In the genomic region with DNA sequence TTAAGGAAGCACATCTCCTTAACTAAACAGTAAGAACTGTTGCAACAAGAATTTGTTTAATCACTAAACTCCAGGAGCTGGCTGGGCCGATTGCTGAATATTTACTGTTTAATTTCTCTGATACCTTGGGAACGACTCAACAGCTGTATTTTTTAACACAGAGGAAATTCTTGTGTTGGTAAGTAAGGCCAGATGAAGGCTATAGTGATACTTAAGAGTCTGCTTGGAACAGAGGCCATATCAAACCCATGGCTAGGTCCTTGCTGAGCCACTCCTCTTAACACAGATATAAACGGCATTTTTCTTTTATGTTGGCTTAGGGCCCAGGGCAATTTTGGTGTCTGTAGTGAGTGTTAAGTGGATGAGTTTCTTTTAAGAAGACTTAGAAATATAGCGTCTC, we compare ENCODE assay signal across 22 mouse cellular contexts. TPM values are rescaled to one million over a fixed set of nuclear protein-coding genes. Genes with fewer than 3 reads are reported as not detected.
DNase-seq lines count a peak whose midpoint lies in the region; ATAC-seq lines count a peak whose summit lies in the region.
"Had no signal": no experiment of that assay in that cellular context is flagged by ENCODE, and none has a peak within 500 bp of the region (broad histone marks: within the 10 kb centered on the region; RNA-seq: fewer than 3 reads in every experiment).

No protein-coding gene starts in this region.

- H3K9me3 ChIP-seq in limb, embryonic 13.5 days, result no peaks in the 10 kb centered on the region
- no peaks in the 10 kb centered on the region for H3K9me3 ChIP-seq in limb, embryonic 10.5 days (replicated peaks)
- H3K9me3 ChIP-seq in lung, embryonic 16.5 days (ENCODE audit: control insufficient read depth, low read length), result no peaks in the 10 kb centered on the region
- H3K9me3 ChIP-seq: embryonic facial prominence, embryonic 13.5 days; forebrain, embryonic 10.5 days; heart, embryonic 12.5 days; hindbrain, embryonic 12.5 days had no signal

- no peak overlapping the region for H3K4me3 ChIP-seq in limb, embryonic 13.5 days
- no peak overlapping the region for H3K4me3 ChIP-seq in limb, embryonic 10.5 days
- H3K4me3 ChIP-seq in lung, embryonic 16.5 days (ENCODE audit: low read length), result no peak overlapping the region
- H3K4me3 ChIP-seq: embryonic facial prominence, embryonic 13.5 days; erythroblast, embryonic 14.5 days; forebrain, embryonic 10.5 days; gastrocnemius, adult 2 months; heart, embryonic 12.5 days; hindbrain, embryonic 12.5 days had no signal

- peaks cover 41% of the 10 kb centered on the region for H3K4me1 ChIP-seq in limb, embryonic 13.5 days
- H3K4me1 ChIP-seq in limb, embryonic 10.5 days, result peaks cover 23% of the 10 kb centered on the region
- H3K4me1 ChIP-seq in lung, embryonic 16.5 days (replicated peaks; ENCODE audit: control insufficient read depth, insufficient read depth, low read length), result peaks cover 2% of the 10 kb centered on the region
- H3K4me1 ChIP-seq: heart, embryonic 12.5 days had no signal

- no peaks in the 10 kb centered on the region for H3K36me3 ChIP-seq in limb, embryonic 13.5 days
- H3K36me3 ChIP-seq in limb, embryonic 10.5 days, result no peaks in the 10 kb centered on the region
- H3K36me3 ChIP-seq in lung, embryonic 16.5 days (ENCODE audit: control insufficient read depth, insufficient read depth, low read length), result no peaks in the 10 kb centered on the region
- H3K36me3 ChIP-seq: embryonic facial prominence, embryonic 13.5 days; forebrain, embryonic 10.5 days; heart, embryonic 12.5 days; hindbrain, embryonic 12.5 days had no signal

- WGBS in limb, embryonic 13.5 days, result 17% methylated on average over 4 of the region's 4 CpGs
- 70% methylated on average over 4 of the region's 4 CpGs for WGBS in limb, embryonic 10.5 days
- 17% methylated on average over 4 of the region's 4 CpGs for WGBS in lung, embryonic 16.5 days

- H3K27ac ChIP-seq in limb, embryonic 13.5 days, result no peak overlapping the region
- no peak overlapping the region for H3K27ac ChIP-seq in limb, embryonic 10.5 days
- H3K27ac ChIP-seq in lung, embryonic 16.5 days (ENCODE audit: low read length), result 0 out of 2 replicates have a peak overlapping the region, but pooled peaks have one; percentile 18
- H3K27ac ChIP-seq: embryonic facial prominence, embryonic 13.5 days; forebrain, embryonic 10.5 days; gastrocnemius, adult 2 months; hindbrain, embryonic 12.5 days had no signal

- no peak overlapping the region for H3K4me2 ChIP-seq in limb, embryonic 13.5 days (replicated peaks)
- no peak overlapping the region for H3K4me2 ChIP-seq in lung, embryonic 16.5 days (ENCODE audit: low read depth, low read length)
- H3K4me2 ChIP-seq: embryonic facial prominence, embryonic 13.5 days; heart, embryonic 12.5 days; hindbrain, embryonic 12.5 days had no signal

- H3K9ac ChIP-seq in limb, embryonic 13.5 days, result no peak overlapping the region
- no peak overlapping the region for H3K9ac ChIP-seq in lung, embryonic 16.5 days (ENCODE audit: low read length)
- H3K9ac ChIP-seq: embryonic facial prominence, embryonic 13.5 days; heart, embryonic 12.5 days; hindbrain, embryonic 12.5 days had no signal

- no peak for DNase-seq in limb, embryonic 10.5 days (ENCODE audit: low spot score)
- DNase-seq in lung, postnatal 14 days, result no peak
- DNase-seq in thymus, postnatal 4 days, result peak; percentile 6
- DNase-seq in thymus, postnatal 36 days, result no peak
- DNase-seq in layer of hippocampus, postnatal 14 days (ENCODE audit: low spot score in 2 of 2), result no peak
- DNase-seq: adrenal gland, adult 2 months; adrenal gland, postnatal 25 days; cerebellum, adult 18-20 months; cerebellum, adult 9-11 months; cerebellum, postnatal 36 days; gastrocnemius, adult 2 months; gastrocnemius, postnatal 25 days; heart, postnatal 4 days had no signal

- ATAC-seq in limb, embryonic 13.5 days (ENCODE audit: low FRiP score, low read depth), result peak; percentile 42; the same call in 1 of the 2 replicates
- ATAC-seq in lung, embryonic 16.5 days (ENCODE audit: low read depth), result peak; percentile 61
- ATAC-seq: forebrain, embryonic 14.5 days had no signal

- H3K27me3 ChIP-seq in limb, embryonic 13.5 days, result no peaks in the 10 kb centered on the region
- peaks cover 16% of the 10 kb centered on the region for H3K27me3 ChIP-seq in limb, embryonic 10.5 days (ENCODE audit: low read depth, poor library complexity, severe bottlenecking)
- no peaks in the 10 kb centered on the region; the same call in 1 of the 2 replicates for H3K27me3 ChIP-seq in lung, embryonic 16.5 days (ENCODE audit: control insufficient read depth, insufficient read depth, low read depth, low read length)

RNA-seq across cellular contexts. Expression of a gene that starts 3.1 kb away (rescaled TPM):
- 2.0 TPM in 2 replicates for polyA plus RNA-seq in limb, embryonic 13.5 days (2015; fragmentation: Nextera tagmentation; extraction: Ambion mirVana)
- 0.36 and 1.2 TPM in 2 replicates for polyA plus RNA-seq in limb, embryonic 10.5 days (2016; fragmentation: Nextera tagmentation; extraction: Ambion mirVana)
- polyA plus RNA-seq in lung, embryonic 16.5 days (2015; fragmentation: Nextera tagmentation; extraction: Ambion mirVana), result 1.8 and 4.6 TPM in 2 replicates
- total RNA-seq in layer of hippocampus, postnatal 14 days (2021), result under 1 TPM; 0.31 to 0.67 TPM
- total RNA-seq: adrenal gland, adult 2 months; adrenal gland, postnatal 25 days had no signal
- polyA plus RNA-seq: erythroblast, embryonic 14.5 days had no signal

RNA-seq across cellular contexts. Expression of a gene that starts 6.5 kb away (rescaled TPM):
- not detected in 2 replicates for polyA plus RNA-seq in limb, embryonic 13.5 days (2015; fragmentation: Nextera tagmentation; extraction: Ambion mirVana)
- polyA plus RNA-seq in limb, embryonic 10.5 days (2016; fragmentation: Nextera tagmentation; extraction: Ambion mirVana), result not detected in 2 replicates
- not detected in 2 replicates for polyA plus RNA-seq in lung, embryonic 16.5 days (2015; fragmentation: Nextera tagmentation; extraction: Ambion mirVana)
- total RNA-seq in layer of hippocampus, postnatal 14 days (2021), result 1 to 10 TPM; 1.4 to 1.7 TPM
- total RNA-seq: adrenal gland, adult 2 months; adrenal gland, postnatal 25 days; granulocyte monocyte progenitor cell, adult 5-6 weeks; heart, postnatal 4 days had no signal
- polyA plus RNA-seq: adrenal gland, adult 2 months; erythroblast, embryonic 14.5 days; forebrain, embryonic 10.5 days; forebrain, embryonic 14.5 days; heart, embryonic 12.5 days; hindbrain, embryonic 12.5 days had no signal
